Mouse (Mus musculus) urinary bladder, postnatal 14 days (tissue): ENCODE results near the gene Fbrsl1.
"Not testable (repeated sequence)": the region's sequence is repeated elsewhere in the genome, so short reads cannot be mapped to it uniquely, and the experiment has no call there.

Experiments used
- DNase-seq: peaks from one replicate; pipeline ENCODE4 v3.0.0; 2021; ENCODE audit warnings: low spot score

Gene Fbrsl1

DNA sequence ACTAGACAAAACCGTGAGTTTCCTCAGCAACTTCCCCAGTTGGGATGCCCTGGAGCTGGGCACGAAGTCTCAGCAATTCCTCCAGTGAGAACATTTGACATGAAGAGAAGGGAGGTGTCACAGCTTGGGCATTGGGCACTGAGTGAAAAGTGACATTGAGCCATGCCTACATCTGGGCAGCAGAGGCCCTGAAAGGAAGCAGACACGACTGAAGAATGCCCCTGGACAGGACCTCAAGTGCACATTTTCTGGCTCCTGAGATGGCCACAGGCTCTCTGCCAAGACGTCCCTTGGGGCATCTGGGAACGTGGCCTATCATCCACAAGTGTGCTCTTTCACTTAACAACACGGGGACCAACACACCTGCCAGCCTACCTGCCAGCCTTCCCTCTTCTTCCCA is 991 bp upstream of the Fbrsl1 start:
- DNase-seq, result no peak

DNA sequence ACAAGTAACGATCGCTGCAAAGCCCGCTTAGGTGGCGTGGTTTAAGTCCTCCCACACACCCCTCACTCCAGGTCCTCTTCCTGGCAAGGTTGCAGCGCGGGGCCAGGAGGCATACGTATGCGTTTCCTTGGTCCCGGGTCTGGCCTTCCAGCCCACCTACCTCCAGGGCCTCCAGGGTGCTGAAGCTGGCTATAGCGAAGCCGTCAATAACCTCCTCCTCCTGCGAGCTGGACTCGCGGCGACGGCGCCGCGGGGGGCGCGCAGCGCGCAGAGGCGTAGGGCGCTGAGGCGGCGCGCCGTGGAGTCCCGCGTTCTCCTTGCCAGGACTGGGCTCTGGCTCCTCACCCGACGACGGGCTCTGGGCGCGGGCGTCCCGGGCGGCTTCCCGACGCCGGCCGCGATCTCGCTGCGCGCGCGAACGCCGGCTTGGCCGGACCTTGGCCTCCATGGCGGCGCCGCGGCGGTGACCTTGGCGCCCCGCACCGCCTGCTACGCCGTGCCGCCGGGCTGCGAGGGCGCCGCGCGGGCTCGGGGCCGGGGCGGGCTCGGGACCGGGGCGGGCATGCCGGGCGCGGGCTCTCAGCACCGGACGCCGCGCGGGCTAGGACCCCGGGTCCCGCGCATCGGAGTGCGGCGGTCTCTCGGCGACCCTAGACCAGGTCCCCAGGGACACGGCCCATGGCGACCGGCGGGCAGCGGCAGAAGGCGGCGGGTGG is 425 bp downstream of the Fbrsl1 start:
- DNase-seq, result no peak

DNA sequence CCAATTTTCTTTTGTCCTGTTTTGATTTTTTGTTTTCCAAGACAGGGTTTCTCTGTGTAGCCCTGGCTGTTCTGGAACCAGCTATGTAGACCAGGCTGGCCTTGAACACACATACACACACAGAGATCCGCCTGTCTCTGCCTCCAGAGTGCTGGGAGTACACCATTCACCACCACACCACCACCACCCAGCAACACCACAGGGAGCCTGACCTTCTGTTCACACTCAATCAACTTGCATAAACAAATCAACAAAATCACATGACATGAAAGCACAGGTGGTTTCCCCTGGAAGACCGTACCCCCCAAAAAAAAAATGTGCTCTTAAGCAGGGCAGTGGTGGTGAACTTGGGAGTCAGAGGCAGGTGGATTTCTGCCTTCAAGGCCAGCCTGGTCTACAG is 3.8 kb downstream of the Fbrsl1 start:
- no peak for DNase-seq

DNA sequence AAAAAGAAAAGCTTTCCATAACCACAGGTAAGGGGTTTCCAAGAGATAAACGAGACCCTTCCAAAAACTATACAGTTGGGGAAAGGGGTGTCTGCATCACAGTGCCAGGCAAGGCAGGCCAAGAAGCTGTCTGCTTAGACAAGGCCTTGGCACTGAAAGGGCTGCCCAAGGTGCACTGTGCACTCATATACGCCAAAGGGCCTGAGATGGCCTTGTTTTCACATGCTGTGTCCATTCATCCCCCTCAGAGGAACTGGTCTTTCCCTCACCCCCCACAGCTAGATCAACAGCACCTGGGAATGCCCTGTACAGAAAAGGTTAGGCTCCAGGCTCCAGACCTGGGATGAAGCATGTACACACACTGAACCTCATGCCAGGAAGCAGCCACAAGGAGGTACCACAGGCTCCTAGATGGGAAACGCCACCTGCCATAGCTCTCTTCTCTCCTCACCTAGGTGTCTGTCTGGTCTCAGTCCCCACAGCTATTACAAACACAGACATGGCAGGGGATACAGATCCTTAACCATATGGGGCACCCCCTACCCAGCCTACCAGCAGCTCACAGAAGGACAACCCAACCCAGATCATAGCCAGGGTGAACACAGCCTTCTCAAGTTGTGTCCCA is 5.2 kb downstream of the Fbrsl1 start:
- DNase-seq, result no peak

DNA sequence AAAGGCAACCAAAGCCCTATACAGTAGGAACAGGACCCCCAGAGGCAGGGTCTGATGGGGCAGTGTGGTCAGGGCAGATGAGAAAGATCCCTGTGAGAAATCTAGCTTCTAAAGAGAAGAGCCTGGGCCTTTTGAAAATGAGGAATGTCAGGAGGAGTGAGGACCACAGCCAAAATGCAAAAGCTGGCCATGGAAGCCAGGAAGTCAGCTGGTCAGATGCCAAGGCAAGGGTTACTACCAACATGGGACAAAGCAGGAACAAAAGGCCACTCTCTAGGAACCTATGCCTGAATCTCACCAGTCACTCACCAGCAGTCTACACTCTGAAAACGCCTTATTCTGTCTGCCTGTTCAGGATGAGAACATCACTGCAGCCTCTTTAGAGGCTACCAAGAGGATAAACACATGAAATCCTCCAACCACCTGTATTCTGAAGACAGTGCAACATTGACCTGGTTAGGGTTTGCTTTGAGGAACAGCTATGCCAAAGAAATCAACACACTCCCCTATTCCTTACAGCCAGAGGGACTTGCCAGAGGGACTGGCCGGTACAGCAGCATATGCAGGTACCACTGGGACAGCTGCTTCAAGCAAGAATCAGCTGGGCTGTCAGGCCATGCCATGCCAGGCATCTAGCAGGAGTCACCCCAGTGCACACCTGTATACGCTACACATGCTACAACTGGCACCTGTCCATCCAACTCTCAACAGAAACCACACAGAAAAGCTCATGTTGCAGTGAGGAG is 8.6 kb downstream of the Fbrsl1 start:
- DNase-seq, result no peak

DNA sequence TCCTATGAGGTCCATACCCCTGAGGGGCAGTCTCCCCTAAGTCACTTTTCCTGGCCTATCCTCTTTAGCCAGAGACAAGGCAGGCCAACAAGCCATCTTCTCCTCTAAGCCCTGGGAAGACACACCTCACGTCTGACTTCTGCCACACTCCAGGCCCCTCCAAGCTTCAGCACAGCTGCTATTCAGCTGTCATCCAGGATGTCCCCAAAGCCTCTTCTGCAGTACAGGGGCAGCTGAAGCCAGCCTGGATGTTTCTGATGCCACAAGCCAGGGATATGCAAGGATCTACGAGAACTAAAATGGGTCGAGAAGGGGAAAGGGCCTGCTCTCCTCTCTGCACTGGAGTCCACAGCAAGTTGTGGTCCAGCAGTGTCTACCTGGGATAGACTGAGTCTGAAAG is 9.7 kb downstream of the Fbrsl1 start:
- no peak for DNase-seq

DNA sequence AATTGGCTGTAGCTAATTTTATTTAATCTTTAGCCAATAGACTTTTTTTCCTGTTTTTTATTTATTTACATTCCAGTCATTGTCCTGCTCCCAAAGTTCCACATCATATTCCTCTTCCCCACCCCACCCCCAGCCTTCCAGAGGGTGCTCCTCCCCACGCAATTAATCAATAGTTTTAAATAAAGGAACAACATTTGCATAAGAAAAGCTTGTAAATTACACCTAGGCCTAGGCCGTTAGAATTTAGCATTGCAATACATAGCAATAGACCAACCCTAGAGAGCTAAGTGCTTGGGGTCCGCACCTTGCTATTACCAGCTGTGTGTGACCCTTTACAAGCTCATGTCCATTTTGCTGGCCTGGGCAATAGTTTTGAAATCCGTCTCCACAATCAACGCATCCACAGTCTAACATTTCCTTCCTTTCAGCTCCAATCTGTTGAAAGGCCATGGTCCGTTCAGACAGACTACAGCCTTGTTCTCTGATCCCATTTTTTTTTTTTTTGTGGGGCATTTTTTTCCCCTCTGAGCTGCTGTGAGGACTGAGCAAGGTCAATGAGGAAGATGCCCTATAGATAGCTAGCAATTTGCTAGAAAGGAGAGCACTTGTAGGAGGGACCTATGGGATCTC is 10.6 kb downstream of the Fbrsl1 start:
- DNase-seq, result no peak

DNA sequence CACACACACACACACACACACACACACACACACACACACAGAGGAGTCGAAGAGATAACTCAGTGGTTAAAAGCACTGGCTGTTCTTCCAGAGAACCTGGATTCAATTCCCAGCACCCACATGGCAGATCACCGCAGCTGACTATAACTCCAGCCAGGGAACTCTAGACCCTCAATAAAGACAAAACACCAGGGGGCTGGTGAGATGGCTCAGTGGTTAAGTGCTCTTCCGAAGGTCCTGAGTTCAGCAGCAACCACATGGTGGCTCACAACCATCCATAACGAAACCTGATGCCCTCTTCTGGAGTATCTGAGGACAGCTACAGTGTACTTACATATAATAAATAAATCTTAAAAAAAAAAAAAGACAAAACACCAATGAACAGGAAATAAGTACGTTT is 12.1 kb downstream of the Fbrsl1 start:
- DNase-seq, result not testable (repeated sequence)

DNA sequence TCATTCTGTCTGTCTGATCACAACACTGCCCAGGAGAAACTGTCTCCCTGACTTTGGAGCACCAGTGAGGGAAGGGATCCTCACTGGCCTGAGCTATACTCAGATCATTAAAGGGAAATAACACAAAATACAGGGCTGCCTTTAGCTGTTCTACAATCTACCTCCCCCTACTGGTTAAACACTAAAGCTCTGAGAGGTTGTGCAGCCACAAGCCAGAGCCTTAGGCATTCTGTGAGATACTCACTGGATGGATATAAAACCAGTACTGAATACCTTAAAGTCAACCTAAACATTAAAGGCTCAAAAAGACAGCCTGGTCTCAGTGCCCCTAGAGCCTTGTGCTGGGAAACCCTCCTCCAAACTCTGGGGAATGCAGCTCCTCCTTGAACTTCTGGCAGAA is 13.5 kb downstream of the Fbrsl1 start:
- DNase-seq, result no peak

DNA sequence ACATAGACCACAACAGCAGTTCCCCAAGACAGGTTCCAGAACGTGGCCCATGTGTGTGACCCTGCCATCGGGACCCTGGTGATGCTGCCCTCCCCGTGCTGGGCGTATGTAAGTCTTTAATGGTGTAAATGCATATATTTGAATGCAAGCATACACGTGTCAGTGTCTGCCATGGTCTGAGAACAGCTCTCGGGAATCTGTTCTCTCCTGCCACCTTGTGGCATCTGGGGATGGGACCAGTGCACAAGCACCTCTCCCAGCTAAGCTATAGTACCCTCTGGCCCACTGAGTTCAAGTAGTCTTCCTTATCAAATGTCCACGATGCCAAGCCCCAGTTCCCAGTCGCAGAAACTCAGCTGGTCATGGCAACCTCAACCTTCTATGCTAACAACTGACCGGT is 19.3 kb downstream of the Fbrsl1 start:
- peak; percentile 74 for DNase-seq

DNA sequence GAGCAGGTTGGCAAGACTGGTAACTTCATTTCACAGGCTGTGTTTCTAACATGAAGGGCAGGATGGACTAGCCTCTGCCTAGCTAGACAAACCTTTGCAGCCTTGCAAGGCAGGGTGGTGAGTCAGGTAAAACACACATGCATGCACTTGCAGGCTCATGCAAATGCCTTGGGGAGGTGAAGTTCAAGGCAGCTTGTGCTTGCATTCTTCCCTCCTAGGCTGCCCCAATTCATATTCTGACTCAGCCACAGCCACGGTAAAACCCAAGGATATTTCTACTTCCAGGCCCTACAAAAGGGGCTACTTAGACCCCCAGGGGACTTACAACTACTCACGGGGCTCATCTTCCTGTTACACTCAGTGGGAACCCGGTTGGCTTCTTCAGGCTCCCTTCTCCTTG is 20.0 kb downstream of the Fbrsl1 start:
- peak; percentile 19 for DNase-seq

DNA sequence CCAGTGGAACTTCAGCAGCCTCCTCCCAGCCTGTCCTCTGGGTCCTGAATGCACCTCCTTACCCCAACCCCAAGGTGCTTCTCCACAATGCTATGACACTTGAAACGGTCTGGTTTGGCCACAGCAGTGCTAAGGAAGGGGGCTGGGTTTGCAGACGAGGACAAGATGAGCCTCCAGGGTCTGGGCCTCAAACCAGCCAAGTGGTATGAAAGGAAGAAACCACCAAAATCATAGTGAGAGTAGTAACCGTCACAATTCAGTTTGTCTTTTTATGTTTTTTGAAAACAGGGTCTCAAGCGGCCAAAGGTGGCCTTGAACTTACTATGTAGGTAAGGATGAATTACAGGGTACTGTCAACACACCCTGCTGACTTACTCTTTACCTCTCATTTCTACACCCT is 23.1 kb downstream of the Fbrsl1 start:
- no peak for DNase-seq

DNA sequence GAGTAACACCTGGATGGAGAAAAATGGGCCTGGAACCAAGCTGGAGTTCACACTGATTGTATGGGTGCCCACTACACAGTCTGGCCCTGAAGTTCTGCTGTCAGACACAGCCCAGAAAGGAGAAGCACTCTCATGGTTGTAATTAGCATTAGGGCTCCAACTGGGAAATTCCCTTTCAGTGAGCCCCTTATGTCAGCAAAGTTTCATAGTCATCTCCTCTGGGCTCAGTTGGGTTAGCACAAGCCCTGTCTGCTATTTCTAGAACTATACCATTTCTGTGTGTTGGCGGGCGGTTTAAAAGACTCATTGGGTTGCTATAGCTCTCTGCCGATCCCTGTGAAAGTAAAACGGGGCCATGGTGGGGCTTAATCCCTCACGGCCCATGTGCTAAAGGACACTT is 24.1 kb downstream of the Fbrsl1 start:
- no peak for DNase-seq

DNA sequence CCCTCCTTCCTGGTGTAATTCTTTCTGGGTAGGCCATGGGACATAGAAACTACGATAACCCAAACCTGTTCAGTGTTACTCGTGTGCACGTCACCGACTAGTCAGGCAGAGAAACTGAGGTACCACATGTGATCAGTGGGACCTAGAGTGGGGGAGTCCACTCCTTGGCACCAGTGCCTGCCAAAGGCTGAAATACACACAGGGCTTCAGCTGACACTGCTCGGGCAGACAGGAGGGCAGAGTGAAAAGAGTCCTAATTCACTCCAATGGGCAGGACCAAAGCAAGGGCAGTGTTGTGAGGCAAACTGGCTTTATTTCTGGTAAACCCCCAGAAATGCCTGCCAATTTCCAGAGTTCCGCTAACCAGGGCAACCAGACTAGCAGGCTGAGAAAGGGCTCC is 26.9 kb downstream of the Fbrsl1 start:
- no peak for DNase-seq

DNA sequence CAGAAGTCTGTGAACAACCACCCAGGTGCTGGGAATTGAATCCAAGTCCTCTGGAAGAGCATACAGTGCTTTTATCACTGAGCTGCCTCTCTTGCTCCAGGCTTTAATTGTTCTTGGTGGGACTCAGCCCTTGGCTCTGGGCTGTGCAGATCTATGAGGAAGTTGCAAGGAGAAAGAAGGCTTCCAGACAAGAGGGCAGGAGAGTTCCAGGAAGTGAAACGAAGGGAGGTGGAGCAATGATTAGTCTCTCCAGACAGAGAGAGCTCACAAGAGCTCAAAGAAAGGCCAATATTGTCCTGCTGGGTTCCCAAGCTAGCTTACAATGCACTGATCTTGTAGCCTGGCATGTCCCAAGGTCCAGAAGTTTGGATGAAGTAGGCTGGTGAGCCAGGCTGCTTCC is 27.4 kb downstream of the Fbrsl1 start:
- DNase-seq, result no peak

DNA sequence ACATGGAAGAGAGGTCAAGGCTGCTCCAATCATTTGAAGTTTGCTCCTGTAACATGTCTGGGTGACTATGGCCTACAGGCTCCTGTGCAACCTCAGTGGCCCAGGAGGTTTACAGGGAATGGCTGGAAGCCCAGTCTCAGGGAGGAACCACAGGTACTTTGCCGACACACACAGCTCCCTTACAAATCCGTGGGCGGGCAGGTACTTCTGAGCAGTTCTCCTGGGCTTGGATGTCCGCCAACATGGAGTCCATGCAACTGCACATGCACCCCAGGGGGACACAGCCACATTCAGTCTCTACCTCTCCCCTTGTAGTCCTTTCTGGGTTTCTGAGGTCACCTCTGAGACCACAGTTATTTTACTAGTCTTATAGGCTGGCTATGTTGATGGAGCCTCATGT is 28.1 kb downstream of the Fbrsl1 start:
- no peak for DNase-seq

DNA sequence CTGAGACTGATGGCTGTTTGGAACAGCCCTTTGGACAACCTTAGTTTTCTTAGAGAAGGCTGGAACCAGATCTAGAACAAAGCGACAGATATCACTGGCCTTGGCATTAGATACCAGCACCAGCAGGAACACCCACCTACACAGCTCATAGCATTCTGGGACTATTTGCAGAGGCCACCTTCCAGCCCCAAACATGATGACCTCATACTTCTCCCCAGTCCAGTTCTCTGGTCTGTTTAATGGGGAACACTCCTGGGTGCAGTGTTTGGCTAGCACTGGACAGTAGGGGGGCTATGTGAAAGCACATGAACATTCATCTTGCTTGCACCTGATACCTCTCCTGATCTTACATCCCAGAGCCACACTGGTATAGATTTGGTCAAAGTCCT is 29.8 kb downstream of the Fbrsl1 start:
- no peak for DNase-seq

DNA sequence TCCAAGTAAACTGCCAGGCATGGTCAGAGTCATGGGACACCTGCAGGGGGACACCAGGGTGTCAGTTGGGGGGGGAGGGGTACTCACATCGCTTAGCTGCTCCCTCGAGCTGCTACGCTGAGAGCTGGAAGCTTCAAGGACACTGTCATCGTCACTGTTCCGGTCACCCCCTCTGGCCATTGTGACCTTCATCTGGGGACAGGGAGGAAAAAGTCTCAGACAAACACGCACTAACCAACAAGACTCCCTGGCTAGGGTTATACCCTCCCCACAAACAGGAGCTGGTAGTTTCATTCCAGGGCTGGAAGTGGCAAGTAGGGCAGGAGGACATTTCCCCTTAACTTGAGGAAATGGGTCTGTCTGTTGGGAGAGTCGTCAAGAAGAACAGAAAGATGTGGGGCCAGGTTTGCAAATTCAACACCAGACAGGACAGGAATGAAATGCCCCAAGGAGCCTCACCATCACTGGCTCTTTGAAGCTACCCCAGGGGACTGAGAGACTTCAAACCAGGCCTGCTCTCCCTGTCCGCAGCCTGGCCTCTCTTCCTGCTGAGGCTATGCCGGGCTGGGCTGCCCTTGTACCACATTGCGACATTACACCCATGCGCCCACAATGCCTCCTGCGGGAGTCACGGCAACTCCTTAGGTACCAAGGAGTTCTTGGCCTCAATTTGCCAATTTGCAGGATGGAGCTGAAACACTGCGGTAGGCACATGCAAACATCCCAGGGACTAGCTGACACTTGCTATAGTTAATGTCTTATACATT is 30.4 kb downstream of the Fbrsl1 start:
- no peak for DNase-seq

DNA sequence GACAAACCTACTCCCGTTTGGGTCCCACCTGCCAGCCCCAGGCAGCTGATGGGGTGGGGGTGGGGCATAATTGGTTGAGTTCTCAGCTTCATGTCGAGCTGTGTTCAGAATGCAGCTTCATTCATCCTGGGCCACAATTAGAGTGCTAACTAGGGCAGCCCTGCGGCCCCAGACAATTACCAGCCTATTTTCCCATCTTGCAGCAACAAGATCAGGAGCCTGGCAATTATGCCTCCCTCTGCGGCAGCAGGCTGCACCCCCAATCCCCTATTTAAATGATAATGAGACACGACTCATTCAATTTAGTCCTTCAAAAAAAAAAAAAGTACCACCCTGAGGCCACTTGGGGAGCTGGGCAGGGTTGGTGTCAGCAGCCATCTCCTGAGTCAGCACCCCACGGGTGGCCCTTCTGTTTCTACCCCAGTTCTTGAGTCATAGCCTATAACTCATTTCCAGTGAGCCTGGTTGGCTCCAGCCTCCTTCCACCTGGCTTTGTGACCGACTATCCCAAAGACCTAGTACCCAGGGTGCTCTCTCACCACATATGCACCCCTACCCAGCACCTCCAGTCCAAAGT is 31.4 kb downstream of the Fbrsl1 start:
- no peak for DNase-seq

DNA sequence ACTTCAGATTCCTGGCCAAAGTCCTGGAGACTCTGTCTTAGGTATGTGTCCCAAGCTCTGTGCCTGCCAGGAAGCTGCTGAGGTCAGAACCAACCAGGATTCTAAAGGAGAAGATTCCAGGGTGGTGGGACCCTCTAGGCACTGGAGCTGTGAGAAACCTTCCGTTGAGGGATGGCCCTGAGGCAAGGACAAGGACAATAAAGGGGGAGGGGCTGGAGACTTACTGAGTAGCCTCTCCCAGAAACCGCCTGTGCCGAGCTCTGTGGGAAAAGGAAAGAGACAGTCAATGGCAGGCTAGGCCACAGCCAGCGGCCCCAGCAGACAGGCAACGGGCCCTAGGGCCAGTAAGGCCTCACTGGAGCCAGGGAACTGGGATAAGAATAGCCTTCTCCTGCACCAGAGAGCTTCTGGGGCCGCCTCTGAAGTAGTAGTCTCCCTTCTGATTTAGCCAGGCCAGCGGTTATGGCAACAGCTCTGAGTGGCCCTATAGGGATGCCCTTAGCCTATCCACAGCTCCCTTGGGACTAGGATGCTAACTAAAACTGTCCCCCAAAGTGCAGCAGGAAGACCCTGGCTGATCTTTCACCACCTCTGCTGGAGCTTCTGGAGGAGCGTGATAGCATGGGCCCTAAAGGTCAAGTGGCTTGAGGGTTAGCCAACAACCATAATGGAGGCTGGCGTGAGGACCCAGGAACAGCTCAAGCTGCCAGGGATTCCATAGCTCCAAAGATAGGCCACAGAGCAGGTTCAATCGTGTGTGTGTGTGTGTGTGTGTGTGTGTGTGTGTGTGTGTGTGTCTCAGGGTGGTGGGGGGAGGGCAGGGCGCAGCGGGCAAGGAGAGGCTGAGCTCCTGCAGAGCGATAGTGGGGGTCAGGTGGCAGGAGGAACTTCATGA is 32.2 kb downstream of the Fbrsl1 start:
- DNase-seq, result no peak

DNA sequence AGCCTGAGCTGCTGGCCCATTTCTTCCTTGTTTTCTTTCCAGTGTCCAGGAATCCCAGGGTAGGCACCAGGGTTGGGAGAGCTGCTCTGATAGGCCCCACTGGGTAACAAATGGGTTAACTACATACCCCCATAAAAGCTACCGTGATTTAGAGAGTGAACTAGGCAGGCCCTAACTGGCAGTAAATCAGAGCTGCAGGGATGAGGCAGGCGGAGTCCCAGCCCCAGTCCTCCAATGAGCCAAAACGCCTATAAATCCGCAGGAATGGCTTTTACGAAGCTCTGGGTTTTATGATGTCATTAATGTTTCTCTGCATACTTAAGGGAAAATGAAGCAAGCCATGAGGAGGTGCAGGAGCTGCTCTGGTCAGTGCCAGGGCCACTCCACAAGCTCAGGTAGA is 33.3 kb downstream of the Fbrsl1 start:
- DNase-seq, result no peak
